Mouse (Mus musculus) E14TG2a.4 (cell line): ENCODE results near the gene Btbd10.

ENCODE experiments used
- CTCF ChIP-seq: conservative IDR thresholded peaks from 2 replicates; pipeline ENCODE4 v1.5.1; 2014; ENCODE audit warnings: low read length
- NANOG ChIP-seq: IDR thresholded peaks from 2 replicates; pipeline ENCODE4 v1.6.1; 2014; ENCODE audit warnings: borderline replicate concordance, low read length, mixed read lengths
- POU5F1 ChIP-seq: IDR thresholded peaks from 2 replicates; pipeline ENCODE4 v1.6.1; 2014; ENCODE audit warnings: low read length, borderline replicate concordance

GRCm38 (mm10) chr7:113347271-113347670 is 21.9 kb downstream of the Btbd10 start:
- no peak for TF ChIP-seq CTCF
- TF ChIP-seq POU5F1, result no peak
- no peak for TF ChIP-seq NANOG
